Mouse (Mus musculus) gastrocnemius, postnatal 10 days (tissue): Measurements from ENCODE around the gene Itga5. TPM values are rescaled to one million over a fixed set of nuclear protein-coding genes. Genes with fewer than 3 reads are reported as not detected.
"Not testable (repeated sequence)": the region's sequence is repeated elsewhere in the genome, so short reads cannot be mapped to it uniquely, and the experiment has no call there.

Experiments used
- DNase-seq: peaks from one replicate; pipeline ENCODE4 v3.0.0; 2021; ENCODE audit warnings: mixed read lengths
- long read RNA-seq, 2 experiments: library from polyadenylated mRNA; stranded (forward); transcript quantifications; one replicate each; pipeline ENCODE4 v2.0.0; 2021
- total RNA-seq, 2 experiments: library from RNA; stranded (reverse); gene quantifications; 2 replicates each; pipeline ENCODE4 v1.2.3; 2021

Gene Itga5
- 10 to 100 TPM; 27.6 to 40.5 TPM for total RNA-seq
- long read RNA-seq, experiment 1, full-length matches to known transcripts = 56 of 113 reads
- long read RNA-seq, experiment 1, partial matches to known transcripts = 45 of 113 reads
- long read RNA-seq, experiment 1, other reads (novel, unspliced or antisense) = 12 of 113 reads
- long read RNA-seq, experiment 2, full-length matches to known transcripts = 30 of 80 reads
- long read RNA-seq, experiment 2, partial matches to known transcripts = 44 of 80 reads
- long read RNA-seq, experiment 2, other reads (novel, unspliced or antisense) = 6 of 80 reads

GRCm38 (mm10) chr15:103366376-103367149, at the start of gene Itga5:
Itga5 (minus strand) TSS chr15:103366763.
- DNase-seq = peak; percentile 76

GRCm38 (mm10) chr15:103405586-103405985, 39.0 kb upstream of the Itga5 start:
- DNase-seq = not testable (repeated sequence)

- DNase-seq = no peak
These were observed 34.8 kb upstream of the Itga5 start for GRCm38 (mm10) chr15:103401361-103401760.

GRCm38 (mm10) chr15:103393577-103393976, 27.0 kb upstream of the Itga5 start:
- no peak for DNase-seq

GRCm38 (mm10) chr15:103388556-103389145, 22.1 kb upstream of the Itga5 start:
- DNase-seq = no peak

- DNase-seq = peak; percentile 63
These were observed 17.4 kb upstream of the Itga5 start for GRCm38 (mm10) chr15:103383771-103384488.

GRCm38 (mm10) chr15:103382795-103383406, 16.3 kb upstream of the Itga5 start:
- peak; percentile 45 for DNase-seq

- DNase-seq = no peak
These were observed 15.5 kb upstream of the Itga5 start for GRCm38 (mm10) chr15:103382075-103382474.

GRCm38 (mm10) chr15:103378665-103379356, 12.2 kb upstream of the Itga5 start:
- DNase-seq = no peak

GRCm38 (mm10) chr15:103377752-103378664, 11.4 kb upstream of the Itga5 start:
- DNase-seq = no peak

- no peak for DNase-seq
These were observed 10.3 kb upstream of the Itga5 start for GRCm38 (mm10) chr15:103376837-103377269.

GRCm38 (mm10) chr15:103375112-103375800, 8.7 kb upstream of the Itga5 start:
- no peak for DNase-seq

- no peak for DNase-seq
These were observed 5.9 kb upstream of the Itga5 start for GRCm38 (mm10) chr15:103372461-103372860.

- DNase-seq = no peak
These were observed 5.2 kb upstream of the Itga5 start for GRCm38 (mm10) chr15:103371741-103372140.

- DNase-seq = no peak
These were observed 4.6 kb upstream of the Itga5 start for GRCm38 (mm10) chr15:103371208-103371607.

- no peak for DNase-seq
These were observed 3.9 kb upstream of the Itga5 start for GRCm38 (mm10) chr15:103370462-103370861.

GRCm38 (mm10) chr15:103369123-103369522, 2.6 kb upstream of the Itga5 start:
- no peak for DNase-seq

GRCm38 (mm10) chr15:103368179-103368940, 1.8 kb upstream of the Itga5 start:
- DNase-seq = no peak
